Mouse (Mus musculus) megakaryocyte, embryonic 14.5 days (primary cell): Measurements from ENCODE around the gene Rere.

Experiments
- FLI1 ChIP-seq: IDR thresholded peaks from 2 replicates; pipeline ENCODE4 v1.6.1; 2012; ENCODE audit warnings: low read length, inconsistent platforms, mixed read lengths
- GATA1 ChIP-seq: IDR thresholded peaks from 3 replicates; pipeline ENCODE4 v1.6.1; 2012; ENCODE audit warnings: mixed read lengths, low read length, inconsistent platforms, borderline replicate concordance

DNA sequence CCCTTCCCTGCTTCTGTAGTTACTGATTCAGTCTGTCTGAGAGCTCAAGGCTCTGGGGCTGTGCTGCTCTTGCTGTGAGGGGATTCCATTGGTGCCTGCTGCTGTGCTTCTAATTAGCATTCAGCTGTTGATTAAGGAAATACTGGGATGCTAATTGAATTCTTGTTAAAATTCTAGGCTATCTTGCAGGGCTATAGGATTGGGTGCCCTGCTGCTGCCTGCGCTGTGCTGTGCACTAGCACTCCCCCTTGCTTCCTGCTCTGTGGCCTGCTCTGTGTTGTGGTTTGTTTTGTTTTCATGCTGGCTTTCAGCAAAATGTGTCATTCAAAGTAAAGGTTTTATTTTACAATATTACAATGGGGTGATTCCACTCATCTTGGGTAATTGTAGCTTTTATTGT is 258.4 kb downstream of the Rere start:
- TF ChIP-seq GATA1 = no peak
- TF ChIP-seq FLI1 = no peak
